Mouse (Mus musculus) adrenal gland (tissue): ENCODE results near the gene Cdk5rap2.

ENCODE experiments used
- intact Hi-C: fragments of 180-260 bp; cut with DNase I; formaldehyde crosslinking; loops from one replicate; pipeline ENCODE4 v1.15.1; 2025

Cdk5rap2 gene

DNA sequence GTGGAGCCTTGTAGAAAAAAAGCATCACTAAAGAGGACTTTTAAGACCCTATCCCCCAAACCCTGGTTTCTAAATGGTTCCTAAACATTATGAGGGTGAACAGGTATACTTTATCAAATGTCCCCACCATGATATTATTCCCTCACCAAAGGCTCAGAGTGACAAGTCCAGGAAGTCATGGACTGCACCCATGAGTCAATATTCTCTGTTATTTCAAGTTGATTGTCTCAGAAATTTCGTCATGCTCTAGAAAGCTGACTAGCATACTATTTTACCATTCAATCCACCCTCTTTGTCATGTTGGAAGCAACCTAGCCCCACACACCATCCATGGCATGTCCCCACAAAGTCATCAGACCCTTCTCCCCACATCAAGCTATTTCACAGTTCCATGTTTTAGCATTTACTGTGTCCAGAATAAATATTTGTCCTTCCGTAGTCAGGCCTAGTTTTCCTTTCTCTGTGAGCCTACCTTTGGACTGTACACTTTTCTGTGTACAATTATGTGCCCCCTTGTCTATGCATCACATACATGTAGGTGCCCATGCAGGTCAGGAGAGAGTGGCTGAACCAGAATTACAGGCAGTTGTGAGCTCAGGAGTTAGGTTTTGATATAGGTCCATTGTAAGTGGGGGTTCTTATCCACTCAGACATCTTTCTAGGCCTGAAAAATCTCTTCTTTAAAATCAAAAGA lies 142.9 kb downstream of the Cdk5rap2 start:
- intact Hi-C loops, result no loop called here

DNA sequence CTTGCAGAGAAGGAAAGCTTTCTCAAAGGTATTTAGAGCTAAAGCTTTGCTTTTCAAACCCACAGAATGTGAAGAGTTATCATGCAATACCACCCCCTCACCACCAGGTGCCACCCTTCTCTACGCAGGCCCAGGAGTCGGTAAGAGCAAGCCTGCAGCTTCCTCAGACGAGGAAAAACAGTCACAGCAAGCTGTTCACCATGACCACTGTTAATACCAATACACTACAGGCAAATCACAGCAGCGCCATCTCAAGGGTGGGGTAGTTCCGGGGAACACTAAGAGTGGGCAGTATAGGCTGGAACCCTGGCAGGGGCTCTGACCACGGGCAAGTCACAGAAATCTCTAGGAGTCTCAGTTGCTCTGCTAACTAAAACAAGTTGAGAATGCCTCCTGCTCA lies 145.0 kb downstream of the Cdk5rap2 start:
- intact Hi-C loops, result no loop called here

DNA sequence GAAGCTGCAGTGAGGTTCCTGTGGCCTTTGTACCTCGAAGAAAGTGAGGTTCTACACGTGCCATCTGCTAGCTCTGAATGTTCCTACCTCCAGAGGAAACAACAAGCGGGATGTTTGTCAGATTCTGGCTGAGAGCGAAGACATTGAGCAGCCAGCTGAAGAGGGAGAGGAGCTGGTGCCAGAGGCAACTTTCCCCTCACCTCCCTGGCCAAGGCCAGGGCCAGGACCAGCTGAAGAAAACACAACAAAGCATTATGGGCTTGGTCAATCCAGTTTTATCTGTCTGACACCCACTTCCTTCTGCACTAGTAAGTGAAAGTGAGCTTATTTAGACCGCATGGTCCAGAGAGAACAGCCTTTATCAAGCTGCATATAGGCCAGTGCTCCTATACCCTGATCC lies 147.4 kb downstream of the Cdk5rap2 start:
- intact Hi-C loops, result loop anchor here (5.0 kb wide), 1 partner anchor 44 kb away; no protein-coding TSS in a partner anchor

DNA sequence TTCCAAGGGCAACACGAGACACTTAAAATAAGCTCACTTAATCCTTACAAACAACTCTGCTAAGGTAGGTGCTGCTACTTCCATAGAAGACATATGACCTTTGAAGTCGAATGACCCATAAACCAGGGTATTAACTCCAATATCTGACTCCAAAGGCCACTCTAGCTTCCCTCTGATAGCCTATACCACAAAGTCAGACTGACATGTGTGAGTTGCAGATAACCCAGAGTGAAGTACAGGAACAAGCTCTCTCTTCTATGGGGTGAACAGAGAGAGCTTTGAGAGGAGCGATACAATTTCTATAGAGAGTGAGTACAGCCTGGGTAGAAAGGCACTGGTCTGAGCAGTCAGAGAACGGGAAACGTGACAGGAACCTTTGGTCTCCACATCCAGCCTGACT lies 148.9 kb downstream of the Cdk5rap2 start:
- intact Hi-C loops, result loop anchor here (5.0 kb wide), 1 partner anchor 46 kb away; no protein-coding TSS in a partner anchor

DNA sequence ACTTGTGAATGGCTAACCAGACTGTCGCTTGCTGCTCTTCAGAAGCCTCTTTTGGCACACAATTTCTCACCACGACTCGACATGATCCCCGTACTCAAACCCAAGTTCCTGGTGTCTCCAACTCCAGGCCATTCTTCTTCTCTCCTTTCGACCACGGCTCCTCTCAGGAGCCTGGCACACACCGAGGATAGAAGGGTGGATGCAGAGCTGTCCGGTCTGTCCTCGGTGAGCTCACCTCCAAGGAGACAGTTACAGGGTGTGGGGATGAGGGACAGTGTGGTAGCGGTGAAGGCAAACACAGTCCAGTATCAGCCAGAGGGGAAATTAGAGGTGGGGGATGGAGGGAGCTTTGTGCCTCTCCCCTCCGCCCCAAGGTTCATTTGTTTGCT lies 149.8 kb downstream of the Cdk5rap2 start:
- intact Hi-C loops, result loop anchor here (5.0 kb wide), 1 partner anchor 47 kb away; no protein-coding TSS in a partner anchor

DNA sequence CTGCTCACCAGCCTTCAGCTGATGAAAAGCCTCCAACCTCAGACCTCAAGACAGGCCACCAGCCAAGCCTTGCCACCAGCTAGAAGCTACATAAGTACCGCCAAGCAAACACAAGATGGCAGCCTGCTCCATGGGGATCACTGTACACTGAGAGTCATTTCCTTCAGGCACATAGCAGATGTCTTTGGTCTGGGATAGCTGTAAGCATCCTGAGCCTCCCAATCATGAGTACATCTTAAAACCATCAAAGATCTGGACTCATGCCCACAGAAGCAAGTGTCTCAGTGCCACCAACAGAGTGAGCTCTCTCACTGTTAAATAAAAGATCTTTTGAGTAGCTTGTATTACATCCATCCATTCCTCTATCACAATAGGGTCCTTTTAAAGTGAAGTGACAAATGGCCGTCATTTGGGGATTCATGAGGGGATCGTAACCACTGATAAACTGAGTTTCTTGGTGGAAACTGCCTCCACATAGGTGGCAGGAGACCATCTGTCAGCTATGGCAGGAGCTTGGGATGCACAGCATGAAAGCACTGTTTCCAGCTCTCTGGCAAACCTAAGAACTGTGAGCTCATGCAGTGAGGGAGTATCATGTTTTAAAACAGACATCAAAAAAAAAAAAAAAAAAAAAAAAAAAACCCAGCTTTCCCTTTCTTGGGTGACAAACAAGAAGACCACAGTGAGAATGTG lies 150.4 kb downstream of the Cdk5rap2 start:
- intact Hi-C loops, result loop anchor here (5.0 kb wide), 1 partner anchor 47 kb away; no protein-coding TSS in a partner anchor

DNA sequence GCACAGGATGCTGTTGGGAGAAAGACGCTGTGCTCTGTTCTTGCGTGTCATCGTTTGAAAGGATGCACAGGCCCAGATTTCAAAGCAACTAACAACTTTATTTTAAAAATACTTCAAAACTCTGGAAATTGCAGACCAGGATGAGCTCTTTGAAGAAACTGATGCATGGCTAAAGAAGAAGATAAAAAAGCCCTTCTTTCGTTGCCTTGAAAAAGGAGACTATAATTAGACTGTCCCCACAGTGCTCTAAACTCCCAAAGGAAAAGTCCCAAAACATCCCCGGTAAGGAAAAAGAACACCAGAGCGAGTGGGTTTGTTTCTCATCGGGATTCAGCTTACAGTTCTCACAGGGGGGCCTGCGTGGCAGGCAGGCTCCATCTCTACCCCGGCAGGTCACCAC lies 151.4 kb downstream of the Cdk5rap2 start:
- intact Hi-C loops, result no loop called here

DNA sequence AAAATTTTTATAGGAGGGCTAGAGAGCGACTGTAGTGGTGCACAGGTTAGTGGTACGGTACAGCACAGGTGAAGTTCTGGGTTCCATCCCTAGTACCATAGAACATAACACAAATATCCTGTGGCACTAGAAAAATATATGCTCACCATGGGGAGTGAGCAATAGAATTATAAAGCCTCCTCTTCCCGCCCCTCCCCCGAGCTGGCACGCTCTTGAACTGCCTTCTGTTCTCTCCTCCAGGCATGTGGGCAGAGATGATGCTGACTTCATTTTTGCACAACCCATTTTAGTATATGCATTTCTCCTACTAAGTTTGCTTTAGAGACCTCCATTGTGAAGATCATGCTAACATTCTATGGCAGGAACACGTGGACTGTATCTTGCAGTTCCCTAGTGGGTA lies 152.0 kb downstream of the Cdk5rap2 start:
- intact Hi-C loops, result no loop called here

DNA sequence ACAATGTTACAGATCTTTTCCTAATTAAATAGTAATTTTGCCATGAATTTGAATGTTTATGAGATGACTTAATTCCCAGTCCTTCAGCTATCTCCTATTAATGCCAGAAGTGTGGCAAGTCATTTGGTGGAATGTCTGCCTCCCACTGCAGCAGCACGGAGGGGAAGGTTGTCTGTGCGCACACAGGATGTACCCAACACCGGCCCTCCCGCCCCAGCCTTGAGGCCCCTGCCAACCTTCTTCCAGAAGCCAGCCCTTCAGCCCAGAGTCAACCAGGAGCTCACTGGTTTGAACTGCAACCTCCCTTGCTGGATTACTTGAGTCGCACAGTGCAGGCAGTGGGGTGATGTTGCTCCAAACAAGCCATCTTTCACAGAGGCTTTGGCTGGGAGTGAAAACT lies 158.5 kb downstream of the Cdk5rap2 start:
- intact Hi-C loops, result no loop called here

DNA sequence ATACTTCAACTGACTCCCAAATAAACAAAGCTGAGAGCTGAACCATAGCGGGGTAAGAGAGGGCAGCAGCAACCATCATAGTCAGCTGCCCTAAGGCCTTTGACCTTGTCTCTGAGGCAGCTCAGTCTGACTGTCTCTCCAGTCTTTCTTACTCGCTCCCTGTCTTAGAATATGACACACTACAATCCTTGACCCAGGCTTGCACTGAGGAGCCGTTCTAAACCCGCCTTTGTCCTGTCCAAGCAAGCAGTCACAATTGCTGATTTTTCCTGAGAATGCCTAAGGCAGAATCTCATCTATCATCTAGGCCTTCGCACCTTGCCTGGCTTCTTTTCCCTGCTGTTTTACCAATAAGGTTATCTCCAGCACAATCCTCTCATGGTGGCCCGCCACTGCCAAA lies 164.5 kb downstream of the Cdk5rap2 start:
- intact Hi-C loops, result no loop called here

DNA sequence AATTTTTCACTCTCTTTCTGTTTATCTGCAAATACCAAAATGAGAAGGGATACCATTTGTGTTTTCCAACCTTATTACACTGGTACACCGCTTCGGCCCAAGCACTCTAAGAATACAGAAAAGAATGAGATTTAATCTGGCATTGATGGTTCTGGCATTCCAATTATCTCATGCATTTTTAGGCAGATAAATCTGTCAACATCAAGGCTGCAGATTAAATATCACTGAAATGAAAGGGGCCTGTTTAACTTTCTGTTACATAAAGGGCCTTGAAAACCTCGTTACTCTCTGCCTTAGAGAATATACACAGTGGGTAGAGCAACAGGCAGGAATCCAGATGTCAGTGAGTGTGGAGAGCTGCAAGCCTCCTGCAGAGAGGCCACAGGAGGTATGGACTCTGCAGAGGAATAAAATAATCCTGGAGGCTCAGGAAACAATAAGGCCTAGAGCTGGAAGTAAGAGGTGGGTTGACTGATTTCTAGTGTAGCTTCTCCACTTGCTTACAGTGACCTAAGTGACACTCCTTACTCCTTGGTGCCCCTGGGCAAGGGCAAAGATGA lies 166.6 kb downstream of the Cdk5rap2 start:
- intact Hi-C loops, result no loop called here

DNA sequence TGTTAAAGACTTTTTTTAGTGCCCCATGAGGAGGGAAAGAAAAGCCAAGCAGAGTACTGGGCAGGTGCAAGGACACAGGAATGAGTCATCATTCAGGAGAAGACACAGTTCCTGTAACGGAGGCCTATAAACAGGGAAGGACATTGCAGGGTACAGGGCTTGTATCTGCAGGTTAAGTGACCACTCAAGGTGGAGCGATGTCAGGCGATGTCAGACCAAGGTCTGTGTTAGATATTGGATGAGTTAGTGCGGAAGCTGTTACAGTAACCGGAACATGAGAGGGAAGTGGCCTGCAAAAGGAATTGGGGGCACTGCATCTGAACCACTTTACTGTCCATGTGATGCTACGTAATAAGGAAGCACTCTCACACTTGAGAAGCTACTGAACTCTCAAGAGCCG lies 170.5 kb downstream of the Cdk5rap2 start:
- intact Hi-C loops, result no loop called here

DNA sequence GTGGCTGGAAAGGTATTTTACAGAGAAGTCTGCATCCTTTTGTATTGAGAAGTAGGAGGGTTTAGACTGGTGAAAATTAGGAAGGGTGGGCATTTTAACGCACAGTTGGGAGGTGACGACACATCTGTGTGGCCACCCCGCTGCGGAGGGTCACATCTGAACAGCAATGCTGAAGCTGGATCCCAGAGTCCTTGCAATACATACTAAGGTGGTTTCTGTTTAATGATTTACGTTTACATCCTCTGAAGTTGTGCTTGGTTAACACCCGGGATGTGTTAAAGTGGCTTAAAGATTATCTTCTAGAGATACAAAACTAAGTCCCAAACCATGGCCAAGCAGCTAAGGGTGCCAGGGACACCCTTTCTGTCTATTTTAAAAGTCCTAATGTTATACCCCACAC lies 171.4 kb downstream of the Cdk5rap2 start:
- intact Hi-C loops, result no loop called here

DNA sequence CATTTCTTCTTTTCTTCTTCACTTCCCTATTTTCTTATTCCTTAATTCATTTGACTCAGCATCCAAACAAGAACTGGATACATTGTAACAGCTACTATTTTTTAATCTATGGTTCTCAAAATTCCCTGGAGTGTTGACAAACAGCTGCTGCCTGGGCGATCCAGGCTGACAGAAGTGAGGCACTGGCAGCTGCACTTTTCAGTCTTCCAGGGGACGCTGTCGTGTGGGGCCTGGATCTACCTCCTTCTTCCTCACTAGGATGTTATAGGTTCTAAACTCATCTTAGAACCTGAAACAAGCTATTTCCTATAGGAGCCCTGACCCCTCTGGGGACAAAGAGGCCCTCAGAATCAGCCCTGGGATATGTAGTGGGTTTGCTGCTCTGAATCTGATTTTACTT lies 177.9 kb downstream of the Cdk5rap2 start:
- intact Hi-C loops, result no loop called here

DNA sequence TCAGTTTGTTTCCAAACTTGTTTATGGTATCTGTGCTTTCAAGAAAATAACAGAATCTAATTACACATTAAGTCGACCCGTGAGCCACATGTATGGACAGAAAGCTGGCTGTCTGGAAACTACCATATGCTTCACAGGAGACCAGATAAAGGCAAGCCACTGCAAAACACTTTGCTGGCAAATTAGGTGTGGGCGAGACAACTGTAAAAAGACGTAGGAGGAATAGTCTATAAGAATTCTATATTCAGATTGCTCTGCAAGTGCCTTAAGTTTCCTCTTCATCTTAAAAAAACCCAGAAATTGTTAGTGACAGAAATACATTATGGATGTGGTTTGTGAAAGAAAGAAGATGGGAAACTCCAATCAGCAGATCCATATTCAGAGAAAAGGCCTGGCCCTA lies 180.4 kb downstream of the Cdk5rap2 start:
- intact Hi-C loops, result no loop called here

DNA sequence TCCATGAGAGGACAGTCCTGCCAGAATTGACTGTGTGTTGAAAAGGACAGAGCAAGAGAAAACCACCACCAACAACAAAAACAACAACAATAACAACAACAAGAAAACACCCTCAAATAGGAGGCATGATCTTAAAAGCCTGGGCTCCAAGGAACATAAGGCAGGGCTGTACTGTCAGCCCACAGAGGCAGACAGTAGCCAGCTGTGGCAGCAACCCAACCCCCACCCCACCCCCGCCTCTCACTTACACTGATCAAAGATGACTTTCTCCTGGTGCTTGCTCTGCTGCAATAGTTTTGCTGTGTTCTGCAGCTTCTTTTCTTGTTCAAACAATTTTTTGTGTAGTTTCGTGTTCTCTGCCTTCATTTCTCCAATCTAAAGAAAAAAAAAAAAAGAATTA lies 181.9 kb downstream of the Cdk5rap2 start:
- intact Hi-C loops, result no loop called here

DNA sequence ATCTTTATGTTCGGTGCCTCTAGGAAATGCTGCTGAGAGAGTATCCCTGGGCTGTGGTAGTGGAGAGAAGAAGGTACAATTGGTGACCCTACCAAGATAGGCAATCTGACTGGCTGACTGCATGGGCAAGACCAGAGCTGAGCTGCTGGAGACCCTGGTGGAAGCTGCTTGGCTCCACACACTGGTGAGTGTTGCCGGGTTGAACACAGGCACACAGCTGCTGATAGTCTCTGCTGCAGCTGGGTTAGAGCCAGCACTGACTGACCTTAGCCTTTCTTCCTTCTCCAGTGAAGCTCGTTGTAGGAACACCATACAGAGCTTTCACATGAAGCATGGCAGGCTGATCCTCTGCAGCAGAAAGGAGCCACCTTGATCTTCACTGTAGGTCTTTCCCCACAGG lies 182.6 kb downstream of the Cdk5rap2 start:
- intact Hi-C loops, result no loop called here

DNA sequence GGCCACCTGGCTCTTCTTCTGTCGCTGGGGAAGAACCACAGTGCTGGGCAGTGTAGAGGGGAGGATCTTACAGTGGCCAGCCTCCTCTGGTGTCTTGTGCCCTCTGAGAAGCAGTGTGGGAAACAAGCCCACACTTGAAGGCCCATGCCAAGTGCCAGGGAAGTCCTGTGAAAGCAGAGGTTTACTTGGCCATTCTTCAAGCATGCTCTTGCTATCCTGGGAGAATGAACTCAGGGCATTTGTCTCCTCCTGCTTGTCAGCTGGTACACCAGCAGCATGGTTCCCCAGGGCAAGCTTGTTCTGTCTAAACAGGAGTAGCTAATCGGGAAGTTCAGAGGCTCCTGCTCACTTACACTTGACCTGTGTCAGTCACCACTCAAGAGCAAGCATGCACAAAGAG lies 185.7 kb downstream of the Cdk5rap2 start:
- intact Hi-C loops, result no loop called here

DNA sequence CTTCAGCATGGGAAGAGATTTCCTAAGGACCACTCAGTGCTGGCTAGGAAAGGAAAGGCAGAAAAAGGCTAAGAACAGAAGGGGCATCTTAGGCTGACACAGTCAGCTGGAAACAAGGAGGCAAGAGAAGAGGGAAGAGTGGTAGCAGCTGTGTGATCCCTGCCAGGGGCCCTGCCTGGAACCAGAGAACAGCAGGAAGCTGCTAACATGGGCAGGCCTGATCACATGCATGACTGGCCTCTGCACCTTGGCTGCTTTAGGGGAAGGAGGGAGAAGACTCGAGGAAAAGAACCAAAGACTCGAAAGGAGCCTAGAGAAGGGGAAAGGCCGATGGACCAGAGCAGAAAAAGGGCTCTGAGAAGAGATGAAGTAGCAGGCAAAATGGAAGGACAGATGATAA lies 188.4 kb downstream of the Cdk5rap2 start:
- intact Hi-C loops, result no loop called here

DNA sequence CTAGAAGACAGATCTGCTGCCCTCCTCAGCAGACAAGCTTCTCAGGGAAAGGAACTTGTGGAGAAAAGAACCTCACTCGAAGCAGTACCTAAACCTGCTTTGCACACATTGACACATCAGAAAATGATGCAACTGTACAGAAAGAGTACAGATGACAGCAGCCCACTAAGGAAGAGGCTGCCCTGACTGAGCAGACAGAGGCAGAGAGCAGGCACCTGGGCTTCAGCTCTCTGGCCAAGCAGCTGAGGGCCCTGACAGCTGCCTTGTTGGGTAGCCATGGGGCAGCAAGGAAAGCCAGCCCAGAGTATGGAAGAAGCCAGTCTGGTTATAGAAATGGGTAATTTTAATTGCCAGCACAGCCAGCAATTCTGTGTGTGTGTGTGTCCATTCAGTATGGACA lies 188.9 kb downstream of the Cdk5rap2 start:
- intact Hi-C loops, result no loop called here

DNA sequence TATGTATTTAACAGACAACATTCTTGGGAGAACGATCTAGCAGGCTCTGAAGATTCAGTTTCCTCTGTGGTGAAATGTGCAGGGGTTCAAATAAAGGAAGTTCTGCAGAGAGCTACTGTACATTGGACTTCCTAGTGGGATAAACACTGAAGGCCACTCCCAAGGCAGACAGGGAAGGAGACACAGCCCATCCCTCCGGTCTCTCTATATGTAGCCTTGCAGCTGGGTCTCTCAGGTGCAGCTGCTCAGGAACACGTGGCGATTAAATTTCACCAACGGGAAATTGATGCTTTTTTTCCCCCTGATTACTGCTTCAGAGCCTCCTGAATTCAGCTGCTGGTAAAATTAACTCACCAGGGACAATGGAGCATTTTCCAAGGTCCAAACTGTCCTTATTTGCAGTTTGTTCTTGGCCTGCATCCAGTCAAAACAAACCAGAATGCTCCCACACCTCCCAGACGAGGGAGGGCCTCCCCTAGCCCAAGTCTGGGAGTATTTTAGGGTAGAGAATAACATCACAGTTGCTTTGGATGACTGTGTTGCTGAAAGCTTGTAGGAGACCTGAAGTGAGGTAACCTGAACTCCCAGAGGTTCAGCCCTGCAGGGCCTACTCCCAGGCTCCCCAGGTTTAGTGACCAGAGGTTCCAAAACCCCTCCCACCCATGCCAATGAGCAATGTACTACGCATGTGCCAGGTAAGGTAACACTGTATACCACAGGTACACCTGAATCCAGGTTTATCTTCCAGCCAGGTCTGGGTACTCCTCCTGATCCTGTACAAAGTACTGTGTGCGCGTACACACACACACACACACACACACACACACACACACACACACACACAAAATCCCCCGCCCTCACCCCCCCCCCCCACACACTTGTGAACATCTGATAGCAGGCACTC lies 189.7 kb downstream of the Cdk5rap2 start:
- intact Hi-C loops, result no loop called here

DNA sequence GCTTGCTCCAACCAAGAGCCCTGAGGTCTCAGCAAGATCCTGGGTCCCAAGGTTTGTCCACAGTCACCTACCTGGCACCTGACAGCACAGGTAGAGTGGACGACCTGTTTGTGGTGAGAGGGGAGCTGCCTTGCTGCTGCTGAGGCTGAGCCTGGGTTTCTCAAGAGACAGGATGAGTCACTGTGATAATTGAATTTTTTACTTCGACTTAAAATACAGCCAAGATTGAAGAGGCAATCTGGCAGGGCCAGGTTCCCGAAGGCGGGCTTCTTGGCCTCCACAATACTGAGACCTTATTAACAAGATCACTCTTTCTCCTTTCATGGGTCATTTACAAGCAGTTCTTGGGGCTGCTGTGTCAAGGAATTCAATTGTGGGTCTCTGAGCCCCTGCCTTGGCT lies 190.5 kb downstream of the Cdk5rap2 start:
- intact Hi-C loops, result no loop called here
